15 mouse cellular contexts compared by ENCODE assay signal in the genomic region with DNA sequence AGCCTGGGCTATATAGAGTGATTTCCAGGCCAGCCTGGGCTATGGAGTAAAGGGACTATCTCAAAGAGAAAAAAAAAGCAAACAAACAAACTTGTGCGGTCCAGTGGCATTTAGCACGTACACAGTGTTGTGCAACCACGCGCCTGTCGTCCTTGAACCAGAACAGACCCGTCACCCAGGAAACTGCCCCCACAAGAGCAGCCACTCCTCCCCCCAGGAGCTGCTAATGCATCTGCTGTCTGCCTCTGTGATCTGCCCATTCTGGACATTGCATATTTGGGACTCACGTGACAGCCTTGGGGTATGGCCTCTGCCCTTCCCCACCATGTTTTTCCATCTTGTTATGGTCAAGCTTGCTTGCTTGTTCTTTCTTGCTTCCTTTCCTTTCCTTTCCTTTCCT. TPM values are rescaled to one million over a fixed set of nuclear protein-coding genes. Genes with fewer than 3 reads are reported as not detected.
DNase-seq lines count a peak whose midpoint lies in the region; ATAC-seq and TF ChIP-seq lines count a peak whose summit lies in the region.
"Had no signal": no experiment of that assay in that cellular context is flagged by ENCODE, and none has a peak within 500 bp of the region (broad histone marks: within the 10 kb centered on the region; RNA-seq: fewer than 3 reads in every experiment).

No protein-coding gene starts in this region.

- H3K27ac ChIP-seq in hindbrain, embryonic 10.5 days: peak overlapping the region; percentile 40; the same call in 1 of the 2 replicates
- no peak overlapping the region for H3K27ac ChIP-seq in hindbrain, embryonic 13.5 days
- no peak overlapping the region for H3K27ac ChIP-seq in liver, adult 2 months (replicated peaks; ENCODE audit: insufficient read depth, low read depth, low read length)
- H3K27ac ChIP-seq in left cerebral cortex, adult 2 months: no peak overlapping the region
- H3K27ac ChIP-seq: hindbrain, embryonic 12.5 days; midbrain, embryonic 15.5 days had no signal

- TF ChIP-seq POLR2A in liver, adult 2 months (IDR thresholded peaks at IDR 0.05; ENCODE audit: extremely low read depth, insufficient read depth, low read length): no peak

- intact Hi-C loops in left cerebral cortex, adult 2 months (cut with DNase I): no loop called here

- H3K79me2 ChIP-seq in liver, adult 2 months (ENCODE audit: control insufficient read depth, insufficient read depth, low read length): peaks cover 8% of the 10 kb centered on the region; the same call in 1 of the 2 replicates

- 40% methylated on average over 7 of the region's 7 CpGs for WGBS in hindbrain, embryonic 10.5 days
- 37% methylated on average over 7 of the region's 7 CpGs for WGBS in hindbrain, embryonic 13.5 days
- WGBS in liver, adult 2 months: 16% methylated on average over 7 of the region's 7 CpGs

- no peaks in the 10 kb centered on the region for H3K9me3 ChIP-seq in hindbrain, embryonic 10.5 days
- H3K9me3 ChIP-seq in hindbrain, embryonic 13.5 days: no peaks in the 10 kb centered on the region
- H3K9me3 ChIP-seq: embryonic facial prominence, embryonic 12.5 days; forebrain, embryonic 15.5 days; hindbrain, embryonic 12.5 days; midbrain, embryonic 15.5 days had no signal

- peaks cover 97% of the 10 kb centered on the region for H3K4me1 ChIP-seq in hindbrain, embryonic 10.5 days (replicated peaks)
- peaks cover 85% of the 10 kb centered on the region for H3K4me1 ChIP-seq in hindbrain, embryonic 13.5 days (replicated peaks)
- H3K4me1 ChIP-seq in liver, adult 2 months (ENCODE audit: control insufficient read depth, insufficient read depth, low read length): no peaks in the 10 kb centered on the region

- no peak overlapping the region for H3K4me2 ChIP-seq in hindbrain, embryonic 13.5 days
- H3K4me2 ChIP-seq: embryonic facial prominence, embryonic 12.5 days; forebrain, embryonic 15.5 days; hindbrain, embryonic 12.5 days; midbrain, embryonic 15.5 days had no signal

- H3K27me3 ChIP-seq in hindbrain, embryonic 10.5 days (ENCODE audit: insufficient read depth, poor library complexity, severe bottlenecking): peaks cover 69% of the 10 kb centered on the region
- no peaks in the 10 kb centered on the region for H3K27me3 ChIP-seq in hindbrain, embryonic 13.5 days
- no peaks in the 10 kb centered on the region for H3K27me3 ChIP-seq in liver, adult 2 months (ENCODE audit: control insufficient read depth, insufficient read depth, low read length)
- H3K27me3 ChIP-seq: forebrain, embryonic 15.5 days had no signal

- H3K4me3 ChIP-seq in hindbrain, embryonic 10.5 days: no peak overlapping the region
- no peak overlapping the region for H3K4me3 ChIP-seq in hindbrain, embryonic 13.5 days
- no peak overlapping the region for H3K4me3 ChIP-seq in liver, adult 2 months (ENCODE audit: insufficient read depth, low read depth, low read length)
- no peak overlapping the region for H3K4me3 ChIP-seq in left cerebral cortex, adult 2 months
- H3K4me3 ChIP-seq: embryonic facial prominence, embryonic 12.5 days; forebrain, embryonic 15.5 days; hindbrain, embryonic 12.5 days; midbrain, embryonic 15.5 days had no signal

- no peak for DNase-seq in hindbrain, embryonic 10.5 days (ENCODE audit: low spot score)
- peak; percentile 93 for DNase-seq in ES-CJ7 (ENCODE audit: low read depth, low spot score)
- peak; percentile 76 for DNase-seq in liver, adult 2 months (ENCODE audit: extremely low read depth, low read depth, low spot score)
- no peak for DNase-seq in left cerebral cortex, adult 2 months (ENCODE audit: extremely low spot score in 1 of 2, low spot score in 2 of 2)
- no peak for DNase-seq in ovary, postnatal 14 days (ENCODE audit: low spot score)
- no peak for DNase-seq in spleen, adult 12 weeks (ENCODE audit: low spot score)
- DNase-seq: cerebellum, adult 8-10 months; thymus, postnatal 36 days had no signal

- no peak for ATAC-seq in hindbrain, embryonic 13.5 days (ENCODE audit: low FRiP score)
- ATAC-seq in megakaryocyte progenitor cell, adult 5-6 weeks (replicated peaks; ENCODE audit: poor library complexity): peak; percentile 32
- ATAC-seq: activated CD4-positive, CD25-positive, alpha-beta regulatory T cell, adult 4 months; forebrain, embryonic 15.5 days; midbrain, embryonic 15.5 days had no signal

- H3K36me3 ChIP-seq in hindbrain, embryonic 10.5 days: no peaks in the 10 kb centered on the region
- H3K36me3 ChIP-seq in hindbrain, embryonic 13.5 days: no peaks in the 10 kb centered on the region
- no peaks in the 10 kb centered on the region for H3K36me3 ChIP-seq in liver, adult 2 months (ENCODE audit: control insufficient read depth, insufficient read depth, low read length)
- H3K36me3 ChIP-seq: embryonic facial prominence, embryonic 12.5 days; forebrain, embryonic 15.5 days; hindbrain, embryonic 12.5 days; midbrain, embryonic 15.5 days had no signal

- no peak overlapping the region for H3K9ac ChIP-seq in hindbrain, embryonic 13.5 days
- H3K9ac ChIP-seq in liver, adult 2 months (ENCODE audit: low read depth, low read length): no peak overlapping the region
- H3K9ac ChIP-seq: embryonic facial prominence, embryonic 12.5 days; forebrain, embryonic 15.5 days; hindbrain, embryonic 12.5 days; midbrain, embryonic 15.5 days had no signal

- TF ChIP-seq CTCF in liver, adult 2 months (IDR thresholded peaks at IDR 0.05; ENCODE audit: low read depth, low read length): no peak
- no peak for TF ChIP-seq CTCF in left cerebral cortex, adult 2 months (IDR thresholded peaks at IDR 0.05)

RNA-seq across cellular contexts. Expression of gene Gins2, which starts 59.9 kb away (rescaled TPM):
- polyA plus RNA-seq in hindbrain, embryonic 10.5 days (2016; fragmentation: Nextera tagmentation; extraction: Ambion mirVana): 138 and 165 TPM in 2 replicates
- polyA plus RNA-seq in hindbrain, embryonic 13.5 days (2015; fragmentation: Nextera tagmentation; extraction: Ambion mirVana): 23.1 and 24.5 TPM in 2 replicates
- total RNA-seq in liver, adult 2 months (2014; rRNA removed): 0.37 and 2.3 TPM in 2 replicates
- 1.9 TPM in 2 replicates for polyA plus RNA-seq in liver, adult 2 months (2012; rRNA removed)
- total RNA-seq in megakaryocyte progenitor cell, adult 5-6 weeks (2015): 65.9 and 67.1 TPM in 2 replicates
- total RNA-seq in megakaryocyte progenitor cell, adult 5-6 weeks (2017): 28.1 and 47.1 TPM in 2 replicates
- 1 to 10 TPM; 1.0 to 2.9 TPM for total RNA-seq in left cerebral cortex, adult 2 months (2021)

Comparison
In these comparisons a context has a peak if more than half of its experiments do, and no peak if none do; other contexts are left out.
1. DNase-seq: peak in ES-CJ7 (single experiment) and liver, adult 2 months (single experiment); none in hindbrain, embryonic 10.5 days (single experiment), left cerebral cortex, adult 2 months (0 of 2), ovary, postnatal 14 days (single experiment) and spleen, adult 12 weeks (single experiment).